Mouse (Mus musculus) olfactory bulb, adult 2 months (tissue): ENCODE measurements around the gene Szrd1.

ENCODE experiments used
- CTCF ChIP-seq: fragments of 200-500 bp; IDR thresholded peaks from 2 replicates; pipeline ENCODE4 v1.5.1; 2012; ENCODE audit warnings: low read depth, mild to moderate bottlenecking, low read length, moderate library complexity; ENCODE audit not compliant: insufficient read depth
- POLR2A ChIP-seq: fragments of 200-500 bp; IDR thresholded peaks from 2 replicates; pipeline ENCODE4 v1.6.1; 2012; ENCODE audit warnings: mild to moderate bottlenecking, low read depth, low read length, moderate library complexity; ENCODE audit not compliant: insufficient read depth

GRCm38 (mm10) chr4:141118691-141119090 is 20.9 kb downstream of the Szrd1 start:
- TF ChIP-seq CTCF = no peak
- no peak for TF ChIP-seq POLR2A
